Mouse (Mus musculus): ENCODE measurements around the gene Rbbp4.

GRCm38 (mm10) chr4:129376961-129377545 is 41.9 kb upstream of the Rbbp4 start:
- TF ChIP-seq POLR2A (IDR thresholded peaks at IDR 0.05; ENCODE audit: insufficient read depth, low read depth, low read length) = no peak
- no peak for TF ChIP-seq EP300 (IDR thresholded peaks at IDR 0.05; ENCODE audit: insufficient read depth, low read depth, low read length)
